Mouse (Mus musculus) lung, embryonic 16.5 days (tissue): Measurements from ENCODE around the gene Pkd1l2. TPM values are rescaled to one million over a fixed set of nuclear protein-coding genes. Genes with fewer than 3 reads are reported as not detected.
A peak's percentile ranks its signal among the peaks of the same experiment; 100 is the strongest.

Experiments
- ATAC-seq: fragments of 200-750 bp; cut with Nextera tagmentation; 2 replicates; pipeline ENCODE4 v1.8.0; 2017; ENCODE audit warnings: low read depth, mild to moderate bottlenecking, moderate library complexity
- H3K27ac ChIP-seq: fragments of 300-500 bp; sonication (generic); 2 replicates; pipeline ENCODE4 v1.5.1; 2014; ENCODE audit warnings: mild to moderate bottlenecking, control low read depth, low read length
- H3K27me3 ChIP-seq: fragments of 300-500 bp; sonication (generic); 2 replicates; pipeline ENCODE4 v1.6.1; 2014; ENCODE audit warnings: low read depth, low read length, mixed read lengths; ENCODE audit not compliant: control insufficient read depth, insufficient read depth
- H3K36me3 ChIP-seq: fragments of 300-500 bp; sonication (generic); 2 replicates; pipeline ENCODE4 v1.6.1; 2014; ENCODE audit warnings: low read length; ENCODE audit not compliant: control insufficient read depth, insufficient read depth
- H3K4me1 ChIP-seq: fragments of 300-500 bp; sonication (generic); replicated peaks from 2 replicates; pipeline ENCODE4 v1.6.1; 2014; ENCODE audit warnings: low read length, mixed read lengths; ENCODE audit not compliant: control insufficient read depth, insufficient read depth
- H3K4me2 ChIP-seq: fragments of 300-500 bp; sonication (generic); 2 replicates; pipeline ENCODE4 v1.6.1; 2014; ENCODE audit warnings: low read depth, low read length, control low read depth
- H3K4me3 ChIP-seq: fragments of 300-500 bp; sonication (generic); 2 replicates; pipeline ENCODE4 v1.5.1; 2014; ENCODE audit warnings: mild to moderate bottlenecking, low read length, control low read depth
- H3K9ac ChIP-seq: fragments of 300-500 bp; sonication (generic); 2 replicates; pipeline ENCODE4 v1.6.1; 2014; ENCODE audit warnings: low read length, control low read depth
- H3K9me3 ChIP-seq: fragments of 300-500 bp; sonication (generic); 2 replicates; pipeline ENCODE4 v1.6.1; 2016; ENCODE audit warnings: low read length; ENCODE audit not compliant: control insufficient read depth
- WGBS: fragments of 180-500 bp; shearing (Covaris S2); extraction: QIAGEN DNeasy Blood & Tissue Kit; methylation state at CpG from one replicate; pipeline ENCODE4 v1.1.7; 2014; 5-methylcytosine and 5-hydroxymethylcytosine counted together
- polyA plus RNA-seq: library from polyadenylated mRNA; unstranded; fragments of >200 nt; fragmentation: Nextera tagmentation; extraction: Ambion mirVana; gene quantifications from 2 replicates; pipeline ENCODE4 v1.2.1, GENCODE M21; 2015

Gene Pkd1l2
- polyA plus RNA-seq, 1 experiment from 2014 or later = not detected

DNA sequence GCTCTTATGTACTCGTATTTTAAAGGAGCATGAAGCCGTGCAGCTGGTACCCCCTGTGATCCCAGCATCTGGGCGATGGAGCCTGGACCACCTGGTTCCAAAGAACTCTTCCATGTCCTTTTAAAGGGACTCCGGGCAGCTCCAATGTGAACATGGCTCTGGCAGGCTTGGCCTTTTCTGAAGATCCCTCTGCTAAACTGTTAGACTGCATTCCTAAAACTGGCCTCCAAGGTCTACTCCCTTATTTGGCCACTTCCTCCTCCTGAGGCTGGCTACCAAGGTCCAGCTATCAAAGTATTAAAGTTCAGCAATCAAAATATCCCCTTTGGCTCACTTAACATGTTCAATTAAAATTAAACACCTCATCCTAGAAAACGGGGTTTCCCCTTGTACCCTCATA is 54.6 kb downstream of the Pkd1l2 start:
- H3K4me3 ChIP-seq = no peak overlapping the region
- H3K4me1 ChIP-seq = no peaks in the 10 kb centered on the region
- WGBS = 78% methylated on average over 5 of the region's 5 CpGs
- H3K4me2 ChIP-seq = no peak overlapping the region
- H3K9me3 ChIP-seq = no peaks in the 10 kb centered on the region
- H3K27me3 ChIP-seq = no peaks in the 10 kb centered on the region
- H3K27ac ChIP-seq = no peak overlapping the region
- no peak overlapping the region for H3K9ac ChIP-seq
- no peaks in the 10 kb centered on the region for H3K36me3 ChIP-seq
- ATAC-seq = no peak

DNA sequence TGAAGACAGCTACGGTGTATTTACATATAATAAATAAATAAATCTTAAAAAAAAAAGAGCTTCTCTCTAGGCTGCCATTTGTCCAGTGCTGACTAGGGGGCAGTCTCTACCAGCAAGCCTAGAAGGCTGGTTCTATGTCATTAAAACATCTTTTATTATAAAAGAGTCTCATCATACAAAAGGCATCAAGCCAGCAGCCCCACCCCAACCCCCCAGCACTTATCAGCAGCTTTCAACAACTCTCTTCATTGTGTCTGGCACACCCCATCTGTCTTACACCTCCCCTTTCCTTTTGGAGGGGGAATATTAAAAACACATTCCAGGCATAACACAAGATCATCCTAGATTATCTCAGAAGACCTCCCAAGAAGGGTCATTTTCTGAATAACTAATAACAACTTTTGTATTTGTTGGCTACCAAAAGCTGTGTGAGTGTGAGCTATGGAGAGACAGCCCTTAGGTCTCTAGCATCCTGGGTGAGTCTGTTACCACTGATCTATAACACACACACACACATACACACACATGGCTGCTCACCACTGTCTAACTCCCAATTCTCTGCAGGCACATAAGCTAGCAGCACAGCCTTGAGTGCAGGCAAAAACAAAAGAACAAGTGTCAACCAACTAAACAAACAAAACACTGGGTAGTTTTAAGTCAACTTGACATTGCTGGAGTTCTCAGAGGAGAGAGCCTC is 59.8 kb downstream of the Pkd1l2 start:
- Histone ChIP-seq H3K36me3 (no peaks in the 10 kb centered on the region), H3K9ac (no peak overlapping the region), H3K27me3 (no peaks in the 10 kb centered on the region; the same call in 1 of the 2 replicates), H3K4me1 (no peaks in the 10 kb centered on the region; the same call in 1 of the 2 replicates), H3K9me3 (no peaks in the 10 kb centered on the region), H3K4me2 (no peak overlapping the region), H3K4me3 (no peak overlapping the region), H3K27ac (no peak overlapping the region)
- WGBS = 44% methylated on average over 1 of the region's 1 CpGs
- peak; percentile 85 for ATAC-seq

DNA sequence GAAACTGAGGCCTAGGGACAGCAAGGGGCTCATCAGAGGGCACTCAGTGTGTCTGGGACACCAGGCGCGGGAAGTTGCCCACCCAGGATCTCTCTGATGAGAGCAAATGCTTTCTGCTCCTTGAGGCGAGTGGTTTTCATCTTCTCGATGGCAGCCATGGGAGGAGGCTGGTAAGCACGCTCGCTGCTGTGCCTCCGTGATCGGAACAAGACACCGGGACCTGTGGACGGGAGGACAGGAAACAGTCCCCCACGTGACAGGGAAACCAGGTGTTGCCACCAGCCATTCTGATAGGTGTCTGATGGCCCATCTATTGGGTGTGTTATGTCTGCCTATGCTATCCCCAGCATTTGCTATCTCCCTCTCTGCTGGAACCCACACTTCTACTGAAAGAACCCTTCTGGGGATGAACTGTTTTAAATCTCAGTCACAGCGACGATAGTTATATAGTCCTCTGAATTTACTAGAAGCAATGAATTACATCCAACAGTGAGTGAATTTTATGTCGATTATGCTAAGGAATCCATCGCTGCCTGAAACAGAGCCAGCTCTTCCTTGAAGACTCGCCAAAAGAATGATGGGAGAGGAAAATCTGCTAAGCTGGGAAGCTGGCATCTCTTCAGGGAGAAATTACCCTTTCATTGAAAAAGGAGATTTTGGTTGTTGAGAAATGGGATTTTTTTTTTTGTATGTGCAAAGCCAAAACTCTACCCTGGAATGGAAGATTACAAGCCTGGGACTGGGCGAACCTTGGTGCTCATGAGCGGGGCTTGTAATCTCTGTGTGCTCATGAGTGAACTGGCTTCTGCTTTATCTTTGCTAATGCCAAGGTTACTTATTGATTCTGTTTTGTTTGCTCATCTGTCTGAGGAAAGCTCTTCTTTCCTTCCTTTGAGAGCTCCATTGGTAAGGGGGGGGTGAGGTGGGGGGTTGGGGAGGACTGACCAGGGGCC is 62.6 kb downstream of the Pkd1l2 start:
- no peak overlapping the region for H3K27ac ChIP-seq
- ATAC-seq = no peak
- no peaks in the 10 kb centered on the region; the same call in 1 of the 2 replicates for H3K27me3 ChIP-seq
- no peaks in the 10 kb centered on the region for H3K36me3 ChIP-seq
- H3K4me1 ChIP-seq = no peaks in the 10 kb centered on the region; the same call in 1 of the 2 replicates
- no peaks in the 10 kb centered on the region for H3K9me3 ChIP-seq
- no peak overlapping the region for H3K4me2 ChIP-seq
- 70% methylated on average over 18 of the region's 18 CpGs for WGBS
- no peak overlapping the region for H3K9ac ChIP-seq
- no peak overlapping the region for H3K4me3 ChIP-seq

GRCm38 (mm10) chr8:117017896-117018295 is 64.4 kb downstream of the Pkd1l2 start:
- no peak overlapping the region for H3K27ac ChIP-seq
- no peak for ATAC-seq
- WGBS = 78% methylated on average over 4 of the region's 4 CpGs
- no peaks in the 10 kb centered on the region for H3K9me3 ChIP-seq
- no peak overlapping the region for H3K4me3 ChIP-seq
- H3K36me3 ChIP-seq = no peaks in the 10 kb centered on the region
- H3K9ac ChIP-seq = no peak overlapping the region
- no peaks in the 10 kb centered on the region; the same call in 1 of the 2 replicates for H3K27me3 ChIP-seq
- H3K4me2 ChIP-seq = no peak overlapping the region
- no peaks in the 10 kb centered on the region; the same call in 1 of the 2 replicates for H3K4me1 ChIP-seq

DNA sequence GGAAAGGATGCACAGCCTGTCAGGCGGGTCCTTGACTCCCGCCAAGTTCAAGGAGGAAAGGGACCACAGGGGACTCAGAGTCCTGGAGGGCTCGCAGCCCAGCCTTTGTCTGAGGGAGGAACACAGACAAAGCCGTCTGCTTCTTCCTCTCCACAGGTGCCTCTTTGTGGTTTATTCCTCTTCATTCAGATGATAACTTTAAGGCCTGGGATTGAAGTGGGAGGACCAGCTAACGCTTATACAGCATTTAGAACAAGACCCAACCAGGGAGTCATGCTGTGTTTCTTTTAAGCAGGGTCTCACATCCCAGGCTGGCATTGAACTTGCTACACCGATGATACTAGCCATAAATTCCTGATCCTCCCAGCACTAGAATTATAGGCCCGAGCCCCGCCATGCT is 65.2 kb downstream of the Pkd1l2 start:
- Histone ChIP-seq H3K27me3 (no peaks in the 10 kb centered on the region; the same call in 1 of the 2 replicates), H3K9ac (no peak overlapping the region), H3K4me3 (no peak overlapping the region), H3K27ac (no peak overlapping the region), H3K4me2 (no peak overlapping the region), H3K9me3 (no peaks in the 10 kb centered on the region), H3K4me1 (no peaks in the 10 kb centered on the region; the same call in 1 of the 2 replicates), H3K36me3 (no peaks in the 10 kb centered on the region)
- ATAC-seq = no peak
- WGBS = 67% methylated on average over 8 of the region's 8 CpGs

DNA sequence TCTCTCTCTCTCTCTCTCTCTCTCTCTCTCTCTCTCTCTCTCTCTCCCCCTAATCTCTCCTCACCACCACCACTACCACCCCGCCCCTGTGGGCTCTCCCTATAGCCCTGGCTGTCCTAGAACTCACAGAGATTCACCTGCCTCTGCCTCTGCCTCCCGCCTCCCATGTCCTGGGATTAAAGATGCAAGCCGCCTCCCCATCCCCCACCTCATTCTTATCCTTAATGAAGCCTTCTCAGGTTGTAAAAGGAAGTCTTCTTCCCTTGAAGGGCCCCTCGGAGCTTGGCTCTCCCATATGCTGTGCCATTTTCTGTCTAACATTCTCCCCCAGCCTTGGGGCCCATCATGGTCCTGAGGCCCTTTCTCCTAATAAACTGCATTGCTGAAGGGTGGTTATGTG is 66.6 kb downstream of the Pkd1l2 start:
- no peak overlapping the region for H3K9ac ChIP-seq
- no peak for ATAC-seq
- 56% methylated on average over 4 of the region's 4 CpGs for WGBS

GRCm38 (mm10) chr8:117011366-117011765 is 70.9 kb downstream of the Pkd1l2 start:
- no peaks in the 10 kb centered on the region for H3K27me3 ChIP-seq
- H3K4me1 ChIP-seq = no peaks in the 10 kb centered on the region
- H3K4me2 ChIP-seq = no peak overlapping the region
- ATAC-seq = no peak
- no peaks in the 10 kb centered on the region for H3K36me3 ChIP-seq
- H3K27ac ChIP-seq = no peak overlapping the region
- no peaks in the 10 kb centered on the region for H3K9me3 ChIP-seq
- WGBS = 79% methylated on average over 9 of the region's 9 CpGs
- H3K4me3 ChIP-seq = no peak overlapping the region
- H3K9ac ChIP-seq = no peak overlapping the region

More for the DNA sequence above, 66.6 kb downstream of the Pkd1l2 start:
- Histone ChIP-seq H3K9me3 (no peaks in the 10 kb centered on the region), H3K27me3 (no peaks in the 10 kb centered on the region; the same call in 1 of the 2 replicates), H3K4me1 (no peaks in the 10 kb centered on the region), H3K27ac (no peak overlapping the region), H3K36me3 (no peaks in the 10 kb centered on the region), H3K4me3 (no peak overlapping the region), H3K4me2 (no peak overlapping the region)

DNA sequence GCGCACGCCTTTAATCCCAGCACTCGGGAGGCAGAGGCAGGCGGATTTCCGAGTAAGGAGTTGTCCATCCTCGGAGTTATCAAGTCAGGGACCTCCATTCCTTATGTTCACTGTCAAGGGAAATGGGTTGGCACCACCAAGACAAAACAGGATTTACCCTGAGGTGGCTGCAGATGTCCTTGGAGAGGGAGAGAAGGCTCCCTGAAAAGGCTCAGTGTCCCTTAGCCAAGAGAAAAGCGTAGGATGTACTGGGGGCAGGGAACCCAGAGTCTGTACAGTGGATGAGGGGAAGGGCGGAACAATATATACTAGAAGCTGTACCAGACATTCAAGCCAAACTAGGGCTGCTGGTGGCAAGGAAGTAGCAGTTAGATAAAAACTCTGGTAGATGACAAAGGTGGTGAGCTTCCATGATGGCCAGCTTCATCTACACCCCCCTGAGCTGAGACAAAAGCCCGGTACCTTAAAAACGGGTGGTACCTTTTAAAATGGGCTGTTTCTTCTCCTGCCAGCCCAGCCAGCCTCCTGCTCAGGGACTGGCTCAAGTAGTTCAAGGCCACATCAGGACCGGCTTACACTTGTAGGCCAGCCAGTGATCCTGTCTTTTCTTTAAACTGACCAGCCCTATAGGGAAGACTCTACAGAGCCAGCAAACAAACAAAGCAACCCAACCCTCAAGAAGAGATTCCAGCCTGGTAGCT is 88.1 kb downstream of the Pkd1l2 start:
- peak overlapping the region; percentile 66 for H3K9ac ChIP-seq
- H3K27me3 ChIP-seq = no peaks in the 10 kb centered on the region
- no peak overlapping the region for H3K27ac ChIP-seq
- peaks cover 10% of the 10 kb centered on the region for H3K4me1 ChIP-seq
- 57% methylated on average over 11 of the region's 11 CpGs for WGBS
- no peak for ATAC-seq
- H3K4me3 ChIP-seq = peak overlapping the region; percentile 69
- peak overlapping the region; percentile 69 for H3K4me2 ChIP-seq
- H3K9me3 ChIP-seq = no peaks in the 10 kb centered on the region
- H3K36me3 ChIP-seq = no peaks in the 10 kb centered on the region
